Mouse (Mus musculus): ENCODE measurements around the gene Bard1. TPM values are rescaled to one million over a fixed set of nuclear protein-coding genes. Genes with fewer than 3 reads are reported as not detected.

Bard1 gene
- total RNA-seq (2023) = 2.6 TPM

GRCm38 (mm10) chr1:71102344-71103173 is at the start of gene Bard1:
Gene Bard1, minus strand, starts transcription at chr1:71103146.

Measured in CD8-positive naive resting alpha-beta T cell, adult 57 days (primary cell).